Mouse (Mus musculus) olfactory bulb, adult 2 months (tissue): ENCODE results near the gene Traf3ip3.

Source experiments
- CTCF ChIP-seq: fragments of 200-500 bp; IDR thresholded peaks from 2 replicates; pipeline ENCODE4 v1.5.1; 2012; ENCODE audit warnings: low read depth, mild to moderate bottlenecking, low read length, moderate library complexity; ENCODE audit not compliant: insufficient read depth
- POLR2A ChIP-seq: fragments of 200-500 bp; IDR thresholded peaks from 2 replicates; pipeline ENCODE4 v1.6.1; 2012; ENCODE audit warnings: mild to moderate bottlenecking, low read depth, low read length, moderate library complexity; ENCODE audit not compliant: insufficient read depth

- TF ChIP-seq CTCF (no peak), POLR2A (no peak)
These were observed 44.4 kb downstream of the Traf3ip3 start for GRCm38 (mm10) chr1:193157111-193157492.
